Mouse (Mus musculus) MEL (cell line): Measurements from ENCODE around the gene Mecom. TPM values are rescaled to one million over a fixed set of nuclear protein-coding genes. Genes with fewer than 3 reads are reported as not detected.

Experiments
- DNase-seq: peaks from one replicate; pipeline ENCODE4 v3.0.0; 2011; ENCODE audit warnings: low read depth, low spot score
- H3K27ac ChIP-seq: 2 replicates; pipeline ENCODE4 v1.5.1; 2012; ENCODE audit warnings: low read depth, mild to moderate bottlenecking, control low read depth, low read length, moderate library complexity; ENCODE audit not compliant: control insufficient read depth
- H3K27me3 ChIP-seq, 2 experiments: fragments of 150-350 bp in 1 of 2; sonication (generic) in 1 of 2; 2 replicates each; pipeline ENCODE4 v1.6.1; 2012; ENCODE audit warnings: low read length in 2 of 2, mild to moderate bottlenecking in 2 of 2, improper control_type of control experiment in 1 of 2, moderate library complexity in 1 of 2; ENCODE audit not compliant: insufficient read depth in 2 of 2, control insufficient read depth in 1 of 2
- H3K36me3 ChIP-seq, 2 experiments: 2 replicates each; pipeline ENCODE4 v1.6.1; 2012 to 2014; ENCODE audit warnings: low read length in 2 of 2, improper control_type of control experiment in 1 of 2, inconsistent platforms in 1 of 2, mild to moderate bottlenecking in 1 of 2; ENCODE audit not compliant: insufficient read depth in 2 of 2, control insufficient read depth in 1 of 2
- H3K4me1 ChIP-seq, 2 experiments: fragments of 150-350 bp in 1 of 2; sonication (generic) in 1 of 2; 2 replicates each; pipeline ENCODE4 v1.6.1; 2012; ENCODE audit warnings: low read length in 2 of 2, improper control_type of control experiment in 1 of 2, mild to moderate bottlenecking in 1 of 2; ENCODE audit not compliant: insufficient read depth in 2 of 2, control insufficient read depth in 1 of 2
- H3K4me3 ChIP-seq, 2 experiments: fragments of 150-350 bp in 1 of 2; sonication (generic) in 1 of 2; 2 replicates each; pipeline ENCODE4 v1.5.1; 2012; ENCODE audit warnings: low read depth in 2 of 2, low read length in 2 of 2, mild to moderate bottlenecking in 2 of 2, moderate library complexity in 2 of 2, control low read depth in 1 of 2, improper control_type of control experiment in 1 of 2; ENCODE audit not compliant: control insufficient read depth in 1 of 2, insufficient read depth in 1 of 2
- H3K79me2 ChIP-seq: 2 replicates; pipeline ENCODE4 v1.6.1; 2012; ENCODE audit warnings: mild to moderate bottlenecking, low read length, moderate library complexity; ENCODE audit not compliant: control insufficient read depth, poor library complexity, insufficient read depth
- H3K9ac ChIP-seq: 2 replicates; pipeline ENCODE4 v1.6.1; 2012; ENCODE audit warnings: low read depth, mild to moderate bottlenecking, control low read depth, low read length, moderate library complexity; ENCODE audit not compliant: control insufficient read depth, poor library complexity, severe bottlenecking
- H3K9me3 ChIP-seq: fragments of 150-350 bp; sonication (generic); replicated peaks from 2 replicates; pipeline ENCODE4 v1.6.1; 2012; ENCODE audit warnings: mild to moderate bottlenecking, low read length, improper control_type of control experiment, moderate library complexity; ENCODE audit not compliant: insufficient read depth
- CTCF ChIP-seq, 3 experiments: IDR thresholded peaks in 2 of 3; conservative IDR thresholded peaks in 1 of 3; 2 replicates each; pipeline ENCODE4 v1.5.1; 2011 to 2012; ENCODE audit warnings: low read length in 3 of 3, low read depth in 2 of 3, mild to moderate bottlenecking in 2 of 3, improper control_type of control experiment in 1 of 3, inconsistent platforms in 1 of 3, mixed read lengths in 1 of 3, moderate library complexity in 1 of 3; ENCODE audit not compliant: control insufficient read depth in 1 of 3, insufficient read depth in 1 of 3, poor library complexity in 1 of 3, severe bottlenecking in 1 of 3
- E2F4 ChIP-seq: IDR thresholded peaks from 2 replicates; pipeline ENCODE4 v1.6.1; 2011; ENCODE audit warnings: low read depth, low read length, improper control_type of control experiment, borderline replicate concordance
- ELF1 ChIP-seq: IDR thresholded peaks from 2 replicates; pipeline ENCODE4 v1.6.1; 2014; ENCODE audit warnings: low read depth, mild to moderate bottlenecking, inconsistent platforms, low read length, improper control_type of control experiment, moderate library complexity
- EP300 ChIP-seq, 2 experiments: IDR thresholded peaks; 2 replicates each; pipeline ENCODE4 v1.6.1; 2011; ENCODE audit warnings: improper control_type of control experiment in 2 of 2, low read length in 2 of 2, low read depth in 1 of 2, mild to moderate bottlenecking in 1 of 2
- HCFC1 ChIP-seq: IDR thresholded peaks from 2 replicates; pipeline ENCODE4 v1.6.1; 2012; ENCODE audit warnings: low read depth, mild to moderate bottlenecking, inconsistent platforms, low read length, improper control_type of control experiment, moderate library complexity
- KAT2A ChIP-seq: conservative IDR thresholded peaks from 2 replicates; pipeline ENCODE4 v1.6.1; 2012; ENCODE audit warnings: low read depth, low read length, improper control_type of control experiment, inconsistent platforms
- MAX ChIP-seq: IDR thresholded peaks from 2 replicates; pipeline ENCODE4 v1.6.1; 2011; ENCODE audit warnings: low read length, improper control_type of control experiment
- MEF2A ChIP-seq: IDR thresholded peaks from 2 replicates; pipeline ENCODE4 v1.6.1; 2014; ENCODE audit warnings: low read depth, mild to moderate bottlenecking, inconsistent platforms, low read length, improper control_type of control experiment; ENCODE audit not compliant: poor library complexity, insufficient replicate concordance, severe bottlenecking; ENCODE audit errors: extremely low read depth
- NELFE ChIP-seq: IDR thresholded peaks from 2 replicates; pipeline ENCODE4 v1.6.1; 2011; ENCODE audit warnings: low read depth, low read length, improper control_type of control experiment
- NRF1 ChIP-seq: IDR thresholded peaks from 2 replicates; pipeline ENCODE4 v1.6.1; 2014; ENCODE audit warnings: low read depth, mild to moderate bottlenecking, inconsistent platforms, low read length, improper control_type of control experiment, moderate library complexity; ENCODE audit not compliant: poor library complexity, insufficient read depth, severe bottlenecking
- POLR2AphosphoS2 ChIP-seq: IDR thresholded peaks from 2 replicates; pipeline ENCODE4 v1.6.1; 2011; ENCODE audit warnings: low read length, improper control_type of control experiment
- POLR2AphosphoS5 ChIP-seq: IDR thresholded peaks from 2 replicates; pipeline ENCODE4 v1.6.1; 2012; ENCODE audit warnings: low read depth, borderline replicate concordance, mild to moderate bottlenecking, inconsistent platforms, low read length, moderate library complexity, mixed read lengths
- RAD21 ChIP-seq: IDR thresholded peaks from 2 replicates; pipeline ENCODE4 v1.6.1; 2011; ENCODE audit warnings: mild to moderate bottlenecking, low read depth, low read length, improper control_type of control experiment
- SMC3 ChIP-seq: IDR thresholded peaks from 2 replicates; pipeline ENCODE4 v1.6.1; 2011; ENCODE audit warnings: low read depth, low read length, improper control_type of control experiment
- TAL1 ChIP-seq: IDR thresholded peaks from 2 replicates; pipeline ENCODE4 v1.6.1; 2012; ENCODE audit warnings: mild to moderate bottlenecking, inconsistent platforms, low read length, moderate library complexity, mixed read lengths
- TBP ChIP-seq: IDR thresholded peaks from 2 replicates; pipeline ENCODE4 v1.8.0; 2011; ENCODE audit warnings: low read depth, low read length, improper control_type of control experiment
- UBTF ChIP-seq: IDR thresholded peaks from 2 replicates; pipeline ENCODE4 v1.6.1; 2012; ENCODE audit warnings: low read depth, mild to moderate bottlenecking, inconsistent platforms, low read length, improper control_type of control experiment, moderate library complexity, borderline replicate concordance; ENCODE audit not compliant: insufficient read depth
- ZC3H11A ChIP-seq: IDR thresholded peaks from 2 replicates; pipeline ENCODE4 v1.6.1; 2012; ENCODE audit warnings: low read depth, mild to moderate bottlenecking, inconsistent platforms, low read length, improper control_type of control experiment
- ZNF384 ChIP-seq: IDR thresholded peaks from 2 replicates; pipeline ENCODE4 v1.6.1; 2012; ENCODE audit warnings: low read depth, mild to moderate bottlenecking, inconsistent platforms, low read length, improper control_type of control experiment
- polyA plus RNA-seq, 2 experiments: library from polyadenylated mRNA; stranded (reverse) in 1 of 2; unstranded in 1 of 2; fragments of >175 nt in 1 of 2; fragments of >200 nt in 1 of 2; gene quantifications; 2 replicates each; pipeline versions ENCODE4 v1.2.1 to v1.2.4; 2012; ENCODE audit warnings: low replicate concordance in 2 of 2, low read depth in 1 of 2; ENCODE audit not compliant: insufficient read length in 2 of 2, insufficient read depth in 1 of 2, missing spikeins in 1 of 2
- total RNA-seq: library from RNA; depleted of rRNA; stranded (reverse); fragments of 300-350 nt; gene quantifications from 2 replicates; pipeline ENCODE4 v1.2.3, GENCODE M21; 2012

The Mecom gene
- total and polyA plus RNA-seq, 3 experiments: 0.04 TPM; not detected in 2

DNA sequence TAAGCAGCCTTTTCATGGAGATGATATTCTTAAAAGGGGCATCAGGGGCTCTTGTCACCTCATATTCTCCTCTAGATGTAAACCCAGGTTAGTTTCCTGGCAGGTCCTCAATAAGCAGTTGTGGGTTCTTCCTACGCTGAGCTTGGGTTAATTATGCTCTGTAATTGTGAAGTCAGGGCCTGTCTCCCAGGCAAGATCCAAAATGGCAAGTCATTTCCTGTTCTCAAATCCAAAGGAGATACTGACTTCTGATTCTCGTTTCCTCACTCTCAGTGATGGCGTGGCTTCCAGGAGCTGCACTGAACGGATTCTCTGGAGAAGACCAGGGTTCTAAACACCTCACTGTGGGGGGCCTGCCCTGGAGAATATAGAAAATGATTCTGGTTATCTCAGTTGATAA is 450.7 kb downstream of the Mecom start:
- no peak overlapping the region for H3K4me3 ChIP-seq
- H3K9me3 ChIP-seq: no peaks in the 10 kb centered on the region
- H3K27ac ChIP-seq: no peak overlapping the region
- H3K79me2 ChIP-seq: no peaks in the 10 kb centered on the region
- H3K27me3 ChIP-seq: no peaks in the 10 kb centered on the region
- DNase-seq: no peak
- TF ChIP-seq ZC3H11A (no peak), RAD21 (no peak), NRF1 (no peak), POLR2AphosphoS5 (no peak), EP300 (IDR thresholded peaks at IDR 0.05; ENCODE audit: low read depth in 1 of 2, low read length in 2 of 2) (no peak), ZNF384 (no peak), SMC3 (no peak)
- H3K4me1 ChIP-seq: no peaks in the 10 kb centered on the region
- H3K36me3 ChIP-seq: no peaks in the 10 kb centered on the region
- H3K9ac ChIP-seq: no peak overlapping the region

DNA sequence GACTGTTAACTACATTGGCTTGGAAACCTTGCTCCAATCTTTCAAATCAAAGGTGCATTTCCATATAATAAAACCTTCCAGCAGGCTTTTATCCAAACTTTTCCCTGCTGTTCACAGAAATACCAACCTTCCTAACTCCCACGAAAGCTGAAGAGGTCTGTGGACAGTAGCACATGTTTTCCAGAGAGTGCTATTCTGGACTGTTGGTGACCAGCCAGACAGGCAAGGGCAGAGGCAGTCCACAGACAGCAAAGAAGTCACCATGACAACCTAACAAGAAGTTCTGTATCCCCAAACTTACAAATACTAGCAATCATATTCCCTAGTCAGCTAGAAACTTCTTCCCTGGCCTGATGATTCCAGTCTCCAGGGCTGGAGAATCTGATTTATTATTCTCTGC is 454.8 kb downstream of the Mecom start:
- H3K27me3 ChIP-seq: no peaks in the 10 kb centered on the region
- no peaks in the 10 kb centered on the region for H3K36me3 ChIP-seq
- H3K9me3 ChIP-seq: no peaks in the 10 kb centered on the region
- no peak overlapping the region for H3K27ac ChIP-seq
- H3K4me1 ChIP-seq: no peaks in the 10 kb centered on the region
- no peak overlapping the region for H3K9ac ChIP-seq
- no peaks in the 10 kb centered on the region for H3K79me2 ChIP-seq
- H3K4me3 ChIP-seq: no peak overlapping the region
- no peak for DNase-seq
- TF ChIP-seq ELF1 (no peak), EP300 (IDR thresholded peaks at IDR 0.05; ENCODE audit: low read depth in 1 of 2, low read length in 2 of 2) (no peak), CTCF (IDR thresholded peaks at IDR 0.05 in 2 of 3, conservative IDR thresholded peaks at IDR 0.05 in 1 of 3; ENCODE audit: control insufficient read depth in 1 of 3, insufficient read depth in 1 of 3, low read depth in 2 of 3, low read length in 3 of 3, poor library complexity in 1 of 3, severe bottlenecking in 1 of 3) (no peak), MAX (no peak), KAT2A (no peak), TBP (no peak)

DNA sequence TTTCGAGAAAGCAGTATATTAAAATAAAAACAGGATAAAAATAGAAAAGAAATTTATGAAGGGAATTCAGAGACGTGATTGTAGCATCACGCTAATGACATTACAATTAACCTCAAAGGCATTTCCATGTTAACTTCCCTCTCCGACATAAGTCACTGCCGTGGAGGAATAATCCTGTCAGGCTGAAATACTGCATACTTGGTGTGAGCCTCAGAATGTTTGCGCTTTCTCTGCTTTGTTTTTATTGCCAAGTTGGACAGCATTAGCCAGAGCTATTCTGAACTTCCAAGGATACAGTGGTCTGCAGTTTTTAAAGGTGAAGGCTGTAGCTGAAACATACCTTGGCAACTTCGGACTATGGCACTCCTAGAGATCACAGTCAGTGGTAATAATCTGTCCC is 455.3 kb downstream of the Mecom start:
- DNase-seq: no peak
- Histone ChIP-seq H3K27ac (no peak overlapping the region), H3K9me3 (no peaks in the 10 kb centered on the region), H3K4me1 (no peaks in the 10 kb centered on the region), H3K4me3 (no peak overlapping the region), H3K36me3 (no peaks in the 10 kb centered on the region), H3K79me2 (no peaks in the 10 kb centered on the region), H3K27me3 (no peaks in the 10 kb centered on the region), H3K9ac (no peak overlapping the region)
- TF ChIP-seq HCFC1 (no peak), E2F4 (no peak), TAL1 (no peak), NELFE (no peak), UBTF (no peak), SMC3 (no peak), MEF2A (no peak), KAT2A (no peak), NRF1 (no peak), POLR2AphosphoS2 (no peak)
